Mouse (Mus musculus): ENCODE measurements around the gene Gm10377. TPM values are rescaled to one million over a fixed set of nuclear protein-coding genes. Genes with fewer than 3 reads are reported as not detected.

Gm10377 gene
- polyA plus RNA-seq (2014; fragmentation: Illumina TruSeq; extraction: RNeasy Lipid Tissue Mini Kit (QIAGEN cat#74804); ENCODE audit: low read depth, low replicate concordance) = not detected

DNA sequence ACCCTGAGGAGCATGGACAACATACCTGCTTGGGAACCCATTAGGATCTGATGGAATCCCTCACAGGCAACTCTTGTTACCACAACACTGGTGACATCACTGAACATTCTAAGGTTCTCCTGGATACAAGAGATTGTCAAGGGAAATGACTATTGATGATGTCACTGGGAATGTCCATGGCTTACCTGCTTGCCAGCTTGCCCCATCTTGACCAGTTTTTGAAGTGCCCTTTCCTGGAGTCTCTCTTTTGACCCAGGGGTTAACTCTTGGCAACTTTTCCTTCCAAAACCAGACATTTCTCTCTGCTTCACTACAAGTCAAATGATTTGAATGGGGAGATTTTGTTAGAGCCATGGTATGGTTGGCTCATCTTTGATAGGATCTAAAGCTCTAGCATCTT lies at the start of gene Gm10377:
Gene Gm10377 (minus strand): TSS at position 101 of the 400 bp plus-strand sequence.

DNA sequence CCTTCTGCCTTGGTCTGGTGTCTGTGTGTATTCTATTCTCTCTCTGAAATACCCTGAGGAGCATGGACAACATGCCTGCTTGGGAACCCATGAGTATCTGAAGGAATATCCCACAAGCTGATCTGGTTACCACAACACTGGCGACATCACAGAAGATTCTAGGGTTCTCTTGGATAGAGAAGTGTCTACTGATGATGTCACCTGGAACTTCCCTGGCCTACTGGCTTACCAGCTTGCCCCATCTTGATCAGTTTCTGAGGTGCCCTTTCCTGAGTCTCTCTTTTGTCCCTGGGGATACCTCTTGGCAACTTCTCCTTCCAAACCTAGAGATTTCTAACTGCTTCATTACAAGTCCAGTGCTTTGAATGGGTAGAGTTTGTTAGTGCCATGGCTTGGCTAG lies 29.1 kb downstream of the Gm10377 start, which contains the start of gene Gm3015:
Gene Gm3015 (minus strand): TSS at position 101 of the 400 bp plus-strand sequence.

Other genes starting within 250 kb of the Gm10377 start
- not detected for gene Gm17124, start 198.1 kb downstream of the Gm10377 start, polyA plus RNA-seq (2014; fragmentation: Illumina TruSeq; extraction: RNeasy Lipid Tissue Mini Kit (QIAGEN cat#74804); ENCODE audit: low read depth, low replicate concordance)
- not detected for gene Gm3633, start 156.1 kb downstream of the Gm10377 start, polyA plus RNA-seq (2014; fragmentation: Illumina TruSeq; extraction: RNeasy Lipid Tissue Mini Kit (QIAGEN cat#74804); ENCODE audit: low read depth, low replicate concordance)
- not detected for gene Gm10378, start 142.0 kb downstream of the Gm10377 start, polyA plus RNA-seq (2014; fragmentation: Illumina TruSeq; extraction: RNeasy Lipid Tissue Mini Kit (QIAGEN cat#74804); ENCODE audit: low read depth, low replicate concordance)
- not detected for gene Gm3015, start 29.2 kb downstream of the Gm10377 start, polyA plus RNA-seq (2014; fragmentation: Illumina TruSeq; extraction: RNeasy Lipid Tissue Mini Kit (QIAGEN cat#74804); ENCODE audit: low read depth, low replicate concordance)
- not detected for gene Gm21977, start 55.5 kb upstream of the Gm10377 start, polyA plus RNA-seq (2014; fragmentation: Illumina TruSeq; extraction: RNeasy Lipid Tissue Mini Kit (QIAGEN cat#74804); ENCODE audit: low read depth, low replicate concordance)
- not detected for gene Gm8082, start 195.6 kb upstream of the Gm10377 start, polyA plus RNA-seq (2014; fragmentation: Illumina TruSeq; extraction: RNeasy Lipid Tissue Mini Kit (QIAGEN cat#74804); ENCODE audit: low read depth, low replicate concordance)
- gene Gm10376, start 217.6 kb upstream of the Gm10377 start, polyA plus RNA-seq (2014; fragmentation: Illumina TruSeq; extraction: RNeasy Lipid Tissue Mini Kit (QIAGEN cat#74804); ENCODE audit: low read depth, low replicate concordance) = not detected